Mouse (Mus musculus) intestine, embryonic 16.5 days (tissue): ENCODE results near the gene 4930595M18Rik. TPM values are rescaled to one million over a fixed set of nuclear protein-coding genes. Genes with fewer than 3 reads are reported as not detected.

Experiments
- ATAC-seq: fragments of 200-750 bp; cut with Nextera tagmentation; 2 replicates; pipeline ENCODE4 v1.8.0; 2017; ENCODE audit warnings: moderate TSS enrichment, moderate library complexity
- H3K27ac ChIP-seq: fragments of 300-500 bp; sonication (generic); 2 replicates; pipeline ENCODE4 v1.5.1; 2014; ENCODE audit warnings: mild to moderate bottlenecking, low read length
- H3K27me3 ChIP-seq: fragments of 300-500 bp; sonication (generic); replicated peaks from 2 replicates; pipeline ENCODE4 v1.6.1; 2014; ENCODE audit warnings: low read length, control low read depth, mixed read lengths; ENCODE audit not compliant: control insufficient read depth, insufficient read depth
- H3K36me3 ChIP-seq: fragments of 300-500 bp; sonication (generic); 2 replicates; pipeline ENCODE4 v1.6.1; 2014; ENCODE audit warnings: low read length, control low read depth; ENCODE audit not compliant: control insufficient read depth, insufficient read depth
- H3K4me1 ChIP-seq: fragments of 300-500 bp; sonication (generic); 2 replicates; pipeline ENCODE4 v1.6.1; 2014; ENCODE audit warnings: low read length, control low read depth, mixed read lengths; ENCODE audit not compliant: control insufficient read depth, insufficient read depth
- H3K4me2 ChIP-seq: fragments of 300-500 bp; sonication (generic); 2 replicates; pipeline ENCODE4 v1.6.1; 2014; ENCODE audit warnings: low read depth, low read length, control low read depth
- H3K4me3 ChIP-seq: fragments of 300-500 bp; sonication (generic); 2 replicates; pipeline ENCODE4 v1.5.1; 2014; ENCODE audit warnings: mild to moderate bottlenecking, low read length
- H3K9ac ChIP-seq: fragments of 300-500 bp; sonication (generic); 2 replicates; pipeline ENCODE4 v1.6.1; 2014; ENCODE audit warnings: low read depth, low read length
- H3K9me3 ChIP-seq: fragments of 300-500 bp; sonication (generic); 2 replicates; pipeline ENCODE4 v1.6.1; 2016; ENCODE audit warnings: low read length, control low read depth; ENCODE audit not compliant: control insufficient read depth
- WGBS: fragments of 180-500 bp; shearing (Covaris S2); extraction: QIAGEN DNeasy Blood & Tissue Kit; methylation state at CpG from one replicate; pipeline ENCODE4 v1.1.7; 2014; 5-methylcytosine and 5-hydroxymethylcytosine counted together
- polyA plus RNA-seq: library from polyadenylated mRNA; unstranded; fragments of >200 nt; fragmentation: Nextera tagmentation; extraction: Ambion mirVana; gene quantifications from 2 replicates; pipeline ENCODE4 v1.2.1, GENCODE M21; 2015

Gene 4930595M18Rik
- not detected in 2 replicates for polyA plus RNA-seq

DNA sequence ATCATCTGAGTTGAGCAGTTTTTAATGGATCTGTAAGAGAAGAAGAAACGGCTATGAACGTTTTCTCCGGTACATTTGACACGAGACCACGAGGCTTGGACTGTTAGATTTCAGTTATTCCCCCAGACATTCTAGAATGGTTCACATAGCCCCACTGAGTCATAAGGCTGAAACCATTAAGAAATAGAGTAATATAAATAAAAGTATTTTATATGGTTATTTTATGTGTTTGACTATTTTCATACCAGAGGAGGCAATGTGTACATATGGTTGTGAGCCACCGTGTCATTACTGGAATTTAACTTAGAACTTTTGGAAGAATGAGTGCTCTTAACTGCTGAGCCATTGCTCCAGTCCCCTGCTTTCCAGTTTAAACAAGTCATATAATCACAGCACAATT, at the start of gene 4930595M18Rik:
4930595M18Rik (minus strand) TSS at position 101 of the 400 bp plus-strand sequence.
- no peak within 1 kb of the TSS for H3K9ac ChIP-seq
- WGBS = 92% methylated on average over 6 of the region's 6 CpGs
- H3K36me3 ChIP-seq = no peaks in the 10 kb centered on the region

GRCm38 (mm10) chrX:81472500-81472899, 14.6 kb upstream of the 4930595M18Rik start:
- no peak for ATAC-seq
- H3K36me3 ChIP-seq = no peaks in the 10 kb centered on the region
- no peaks in the 10 kb centered on the region for H3K27me3 ChIP-seq
- no peaks in the 10 kb centered on the region for H3K4me1 ChIP-seq
- no peaks in the 10 kb centered on the region for H3K9me3 ChIP-seq
- H3K4me3 ChIP-seq = no peak overlapping the region
- no peak overlapping the region for H3K9ac ChIP-seq
- H3K4me2 ChIP-seq = no peak overlapping the region
- no peak overlapping the region for H3K27ac ChIP-seq

More for the DNA sequence above, at the start of gene 4930595M18Rik:
- H3K27ac ChIP-seq = no peak within 1 kb of the TSS
- no peaks in the 10 kb centered on the region for H3K9me3 ChIP-seq
- no peak within 1 kb of the TSS for H3K4me3 ChIP-seq
- no peak for ATAC-seq
- no peaks in the 10 kb centered on the region for H3K4me1 ChIP-seq
- no peaks in the 10 kb centered on the region for H3K27me3 ChIP-seq
- no peak within 1 kb of the TSS for H3K4me2 ChIP-seq
